Mouse (Mus musculus) C2C12 (cell line): ENCODE results near the gene Rab11b. TPM values are rescaled to one million over a fixed set of nuclear protein-coding genes. Genes with fewer than 3 reads are reported as not detected.

Experiments
- H3K27me3 ChIP-seq: one replicate; pipeline ENCODE4 v1.6.1; 2011; ENCODE audit not compliant: control insufficient read depth, insufficient read depth, insufficient read length
- H3K36me3 ChIP-seq: one replicate; pipeline ENCODE4 v1.6.1; 2011; ENCODE audit not compliant: control insufficient read depth, insufficient read depth
- H3K4me3 ChIP-seq: one replicate; pipeline ENCODE4 v1.5.1; 2011; ENCODE audit warnings: mild to moderate bottlenecking, control low read depth; ENCODE audit not compliant: poor library complexity, insufficient read depth, severe bottlenecking
- H3K79me2 ChIP-seq: one replicate; pipeline ENCODE4 v1.6.1; 2011; ENCODE audit not compliant: control insufficient read depth, insufficient read depth
- H3K79me3 ChIP-seq: one replicate; pipeline ENCODE4 v1.6.1; 2011; ENCODE audit warnings: low read depth, control low read depth
- H3ac ChIP-seq: one replicate; pipeline ENCODE3; 2011; ENCODE audit warnings: low read depth; ENCODE audit not compliant: control insufficient read depth, insufficient read length
- CEBPB ChIP-seq: IDR thresholded peaks from one replicate; pipeline ENCODE4 v1.6.1; 2011; ENCODE audit warnings: low read depth, mild to moderate bottlenecking, control low read depth, moderate library complexity
- CTCF ChIP-seq: IDR thresholded peaks from one replicate; pipeline ENCODE4 v1.5.1; 2011; ENCODE audit not compliant: control insufficient read depth, insufficient read depth, insufficient read length
- FOSL1 ChIP-seq: IDR thresholded peaks from one replicate; pipeline ENCODE4 v1.8.0; 2011; ENCODE audit warnings: mild to moderate bottlenecking, low read length; ENCODE audit not compliant: poor library complexity, insufficient read depth, severe bottlenecking
- MAX ChIP-seq: IDR thresholded peaks from one replicate; pipeline ENCODE4 v1.6.1; 2011; ENCODE audit warnings: mild to moderate bottlenecking, control low read depth
- MYOD1 ChIP-seq: IDR thresholded peaks from one replicate; pipeline ENCODE4 v1.6.1; 2011; ENCODE audit warnings: low read depth; ENCODE audit not compliant: control insufficient read depth, insufficient read length
- MYOG ChIP-seq: IDR thresholded peaks from one replicate; pipeline ENCODE4 v1.6.1; 2011; ENCODE audit not compliant: control insufficient read depth, insufficient read length; ENCODE audit errors: extremely low read depth
- USF1 ChIP-seq: IDR thresholded peaks from one replicate; pipeline ENCODE4 v1.6.1; 2011; ENCODE audit warnings: low read depth, mild to moderate bottlenecking, control low read depth, moderate library complexity
- polyA plus RNA-seq: library from polyadenylated mRNA; unstranded; fragments of >200 nt; fragmentation: generic; extraction: Trizol; gene quantifications from one replicate; pipeline ENCODE4 v1.2.1, GENCODE M21; 2012; ENCODE audit warnings: missing spikeins

Rab11b gene
- polyA plus RNA-seq, 1 experiment, result 97.3 TPM

DNA sequence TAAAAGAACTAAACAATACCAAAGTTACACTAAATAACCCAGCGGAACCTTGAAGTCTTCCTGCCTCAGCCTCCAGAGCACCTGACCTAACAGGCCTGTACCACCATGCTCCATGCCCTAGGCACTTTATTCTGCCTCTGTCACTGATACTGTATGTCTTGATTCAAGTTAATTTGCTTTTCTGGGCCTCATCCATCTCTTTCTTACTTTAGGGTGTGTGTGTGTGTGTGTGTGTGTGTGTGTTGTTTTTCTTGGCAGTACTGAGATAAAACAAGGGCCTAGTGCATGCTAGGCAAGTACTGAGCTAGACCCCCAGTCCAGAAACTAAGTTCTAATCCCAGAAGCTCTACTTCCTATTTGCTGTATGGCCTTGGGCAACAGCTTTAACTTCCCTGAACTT is 43.1 kb downstream of the Rab11b start:
- no peak overlapping the region for H3ac ChIP-seq
- H3K79me3 ChIP-seq, result no peaks in the 10 kb centered on the region
- no peaks in the 10 kb centered on the region for H3K79me2 ChIP-seq
- H3K27me3 ChIP-seq, result no peaks in the 10 kb centered on the region
- TF ChIP-seq CTCF (no peak), USF1 (no peak), CEBPB (no peak), MYOG (no peak)
- no peaks in the 10 kb centered on the region for H3K36me3 ChIP-seq
- H3K4me3 ChIP-seq, result no peak overlapping the region

DNA sequence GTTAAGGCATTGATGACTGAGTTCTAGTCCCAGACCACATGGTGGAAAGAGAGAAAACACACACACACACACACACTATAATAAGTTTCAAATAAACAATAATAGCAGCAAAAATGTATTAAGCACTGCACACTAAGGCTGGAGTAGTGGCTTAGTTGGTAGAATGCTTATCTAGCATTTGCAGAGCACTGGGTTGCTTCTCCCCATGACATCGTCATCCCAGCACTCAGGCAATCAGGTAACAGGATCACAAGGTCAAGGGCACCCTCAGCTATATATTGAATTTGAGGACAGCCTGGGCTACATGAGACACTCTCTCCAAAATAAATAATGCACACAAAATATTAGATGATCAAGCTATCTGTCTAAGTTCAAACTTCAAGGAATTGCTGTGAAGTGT is 45.6 kb downstream of the Rab11b start:
- Histone ChIP-seq H3K4me3 (no peak overlapping the region), H3ac (no peak overlapping the region), H3K27me3 (no peaks in the 10 kb centered on the region), H3K79me2 (no peaks in the 10 kb centered on the region), H3K36me3 (no peaks in the 10 kb centered on the region), H3K79me3 (no peaks in the 10 kb centered on the region)
- TF ChIP-seq MAX, result no peak
- no peak for TF ChIP-seq CEBPB
- TF ChIP-seq MYOG, result no peak
- no peak for TF ChIP-seq FOSL1
- no peak for TF ChIP-seq CTCF
- no peak for TF ChIP-seq USF1
- TF ChIP-seq MYOD1, result no peak

DNA sequence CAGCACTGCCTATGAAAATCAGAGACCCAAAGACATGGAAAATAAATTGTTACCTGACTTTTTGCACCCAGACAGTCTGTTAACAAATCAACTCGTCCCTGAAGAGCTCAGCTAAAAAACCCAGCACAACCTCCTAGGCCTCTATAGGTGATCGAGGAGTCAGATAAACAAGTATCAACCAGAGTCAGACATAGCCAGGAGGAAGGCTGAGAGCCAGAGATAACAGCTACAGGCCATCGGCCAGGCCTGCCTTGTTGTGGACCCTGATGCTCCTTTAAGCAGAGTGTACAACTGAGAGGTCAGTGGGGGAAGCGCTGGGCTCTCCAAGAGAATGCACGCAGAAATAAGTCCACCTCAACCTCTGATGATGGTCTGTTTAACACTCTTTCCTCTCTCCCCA is 47.1 kb downstream of the Rab11b start:
- Histone ChIP-seq H3K79me2 (no peaks in the 10 kb centered on the region), H3K4me3 (no peak overlapping the region), H3K79me3 (no peaks in the 10 kb centered on the region), H3K27me3 (no peaks in the 10 kb centered on the region), H3K36me3 (no peaks in the 10 kb centered on the region), H3ac (no peak overlapping the region)
- TF ChIP-seq MAX (no peak), MYOG (no peak), CEBPB (no peak), FOSL1 (no peak), USF1 (no peak), MYOD1 (no peak), CTCF (no peak)

DNA sequence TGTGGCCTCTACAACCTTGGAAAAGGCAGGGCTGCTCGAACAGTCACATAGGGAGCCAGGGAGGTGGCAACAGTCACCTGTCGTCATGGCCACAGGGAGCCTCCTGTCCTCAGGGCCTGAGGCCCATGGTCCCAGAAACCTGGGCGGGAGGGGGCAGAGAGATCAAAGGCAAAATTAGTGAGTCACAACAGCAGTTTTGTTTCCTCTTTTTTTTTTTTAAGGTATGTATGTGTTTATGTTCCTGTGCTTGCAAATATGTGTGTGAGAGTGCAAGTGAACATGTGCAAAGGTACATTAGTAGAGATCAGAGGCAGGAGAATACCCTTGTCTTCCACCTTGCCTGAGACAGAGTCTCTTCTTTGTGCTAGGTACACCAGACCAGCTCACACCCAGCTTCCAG is 50.5 kb downstream of the Rab11b start:
- TF ChIP-seq FOSL1 (no peak), CEBPB (no peak), CTCF (no peak), MYOG (no peak), USF1 (no peak), MYOD1 (no peak), MAX (no peak)
- no peaks in the 10 kb centered on the region for H3K79me2 ChIP-seq

DNA sequence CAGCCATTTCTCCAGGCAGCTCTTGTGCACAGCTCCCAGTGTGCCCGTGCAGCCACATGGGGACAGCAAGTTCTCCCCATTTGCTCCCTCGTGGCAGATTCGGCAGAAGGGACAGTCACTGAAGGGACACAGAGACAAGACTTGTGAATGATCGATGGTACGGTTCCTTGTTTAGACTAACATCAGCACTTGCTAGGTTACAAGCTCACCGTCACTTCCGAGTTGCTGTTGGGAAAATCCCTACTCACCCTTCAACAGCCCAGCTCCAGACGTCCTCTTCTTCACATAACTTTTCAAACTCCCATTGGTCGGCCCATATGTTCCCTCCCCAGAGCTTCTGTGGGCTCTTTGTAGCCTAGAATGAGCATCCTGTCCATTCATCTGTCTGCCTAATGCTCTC is 57.2 kb downstream of the Rab11b start:
- H3ac ChIP-seq, result no peak overlapping the region
- H3K79me3 ChIP-seq, result no peaks in the 10 kb centered on the region
- H3K79me2 ChIP-seq, result no peaks in the 10 kb centered on the region
- H3K36me3 ChIP-seq, result no peaks in the 10 kb centered on the region
- no peaks in the 10 kb centered on the region for H3K27me3 ChIP-seq
- no peak for TF ChIP-seq MYOD1
- TF ChIP-seq USF1, result no peak
- TF ChIP-seq FOSL1, result no peak
- no peak for TF ChIP-seq MAX
- no peak for TF ChIP-seq CTCF
- no peak for TF ChIP-seq MYOG
- no peak for TF ChIP-seq CEBPB
- no peak overlapping the region for H3K4me3 ChIP-seq

More for the DNA sequence above, 50.5 kb downstream of the Rab11b start:
- Histone ChIP-seq H3K79me3 (no peaks in the 10 kb centered on the region), H3K36me3 (no peaks in the 10 kb centered on the region), H3ac (no peak overlapping the region), H3K27me3 (no peaks in the 10 kb centered on the region), H3K4me3 (no peak overlapping the region)

DNA sequence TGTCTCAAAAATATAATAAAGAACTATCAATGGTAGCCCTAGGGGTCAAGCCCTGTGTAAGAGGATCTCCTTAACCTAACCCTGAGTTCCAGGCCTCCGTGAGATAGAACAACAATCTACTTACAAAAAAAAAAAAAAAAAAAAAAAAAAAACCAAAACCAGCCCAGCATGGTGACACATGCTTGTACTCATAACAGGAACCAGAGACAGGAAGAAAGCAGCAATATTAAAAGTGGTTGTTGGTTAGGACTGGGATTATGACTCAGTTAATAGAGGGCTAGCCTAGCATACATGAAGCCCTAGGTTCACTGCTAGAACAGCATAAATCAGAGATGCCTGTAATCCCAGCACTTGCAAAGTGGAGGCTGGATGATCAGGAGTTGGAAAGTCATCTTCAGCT is 58.2 kb downstream of the Rab11b start:
- Histone ChIP-seq H3K4me3 (no peak overlapping the region), H3K36me3 (no peaks in the 10 kb centered on the region), H3K27me3 (no peaks in the 10 kb centered on the region), H3K79me2 (no peaks in the 10 kb centered on the region), H3K79me3 (no peaks in the 10 kb centered on the region), H3ac (no peak overlapping the region)
- TF ChIP-seq FOSL1, result no peak
- no peak for TF ChIP-seq USF1
- TF ChIP-seq MYOG, result no peak
- no peak for TF ChIP-seq MAX
- TF ChIP-seq CEBPB, result no peak
- TF ChIP-seq CTCF, result no peak
- no peak for TF ChIP-seq MYOD1
